Mouse (Mus musculus) thymus, adult 18-20 months (tissue): ENCODE results near the gene Gm37240.

ENCODE experiments used
- DNase-seq, 2 experiments: peaks; one replicate each; pipeline ENCODE4 v3.0.0; 2022; ENCODE audit warnings: mixed read lengths in 2 of 2

Gene Gm37240

GRCm38 (mm10) chr3:85378703-85379395 lies 508.5 kb downstream of the Gm37240 start:
- no peak for DNase-seq

DNA sequence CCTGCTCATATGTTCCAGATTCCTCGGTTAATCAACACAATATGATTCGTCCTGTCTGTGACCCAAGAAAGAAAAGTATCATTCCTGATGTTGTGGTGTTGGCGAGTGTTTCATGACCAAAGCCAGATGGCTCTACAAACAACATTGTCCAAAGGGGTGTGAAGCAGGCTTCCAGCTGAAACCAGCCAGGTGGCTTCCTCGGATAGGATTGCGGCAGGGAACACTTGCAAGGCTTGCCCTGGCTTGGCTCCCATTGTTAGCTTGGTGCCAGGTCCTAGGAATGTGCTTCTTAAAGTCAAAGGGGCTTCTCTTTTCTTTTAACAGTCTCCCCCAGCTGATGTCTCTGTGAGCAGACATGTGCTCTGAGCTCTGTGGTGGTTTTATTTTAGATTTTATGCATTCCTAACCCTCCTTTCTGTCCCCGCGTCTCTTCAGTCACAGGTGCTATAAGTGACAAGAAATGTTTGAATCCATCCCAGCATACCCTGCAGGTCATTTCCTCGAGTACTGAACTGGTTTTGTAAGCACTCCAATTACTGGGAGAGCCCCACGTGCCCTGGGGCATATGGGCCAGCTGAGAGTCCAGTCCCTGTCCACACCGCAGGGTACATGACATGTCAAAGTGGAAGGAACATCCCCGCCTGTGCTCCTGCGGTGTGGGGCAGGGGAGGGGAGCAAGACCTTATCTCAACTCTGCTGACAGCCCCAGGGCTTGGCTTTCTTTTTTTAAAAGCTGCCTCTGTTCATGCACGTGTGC lies 509.2 kb downstream of the Gm37240 start:
- no peak for DNase-seq

- DNase-seq = no peak
These were observed 509.8 kb downstream of the Gm37240 start for GRCm38 (mm10) chr3:85377505-85377904.

GRCm38 (mm10) chr3:85376541-85376940 lies 510.8 kb downstream of the Gm37240 start:
- no peak for DNase-seq

GRCm38 (mm10) chr3:85373039-85373438 lies 514.3 kb downstream of the Gm37240 start:
- DNase-seq = no peak

DNA sequence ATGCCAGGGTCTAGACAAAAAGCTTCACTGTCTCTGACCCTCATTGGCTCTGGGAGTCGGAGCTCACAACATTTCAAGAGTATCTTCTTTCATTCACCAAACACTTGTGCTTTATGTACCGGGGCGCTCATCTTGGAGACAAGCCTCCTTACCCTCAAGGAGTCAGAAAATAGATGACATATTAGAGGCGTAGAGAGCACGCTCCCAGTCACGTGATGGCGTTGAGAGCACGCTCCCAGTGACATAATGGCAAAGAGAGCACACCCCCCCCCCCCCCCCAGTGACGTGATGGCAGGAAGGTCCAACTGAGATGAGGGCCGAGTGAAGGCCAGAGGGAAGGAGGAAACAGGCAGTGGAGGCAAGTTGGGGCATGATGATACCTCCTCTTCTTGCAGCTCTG lies 517.5 kb downstream of the Gm37240 start:
- no peak for DNase-seq

- no peak for DNase-seq
These were observed 518.2 kb downstream of the Gm37240 start for GRCm38 (mm10) chr3:85369157-85369556.

DNA sequence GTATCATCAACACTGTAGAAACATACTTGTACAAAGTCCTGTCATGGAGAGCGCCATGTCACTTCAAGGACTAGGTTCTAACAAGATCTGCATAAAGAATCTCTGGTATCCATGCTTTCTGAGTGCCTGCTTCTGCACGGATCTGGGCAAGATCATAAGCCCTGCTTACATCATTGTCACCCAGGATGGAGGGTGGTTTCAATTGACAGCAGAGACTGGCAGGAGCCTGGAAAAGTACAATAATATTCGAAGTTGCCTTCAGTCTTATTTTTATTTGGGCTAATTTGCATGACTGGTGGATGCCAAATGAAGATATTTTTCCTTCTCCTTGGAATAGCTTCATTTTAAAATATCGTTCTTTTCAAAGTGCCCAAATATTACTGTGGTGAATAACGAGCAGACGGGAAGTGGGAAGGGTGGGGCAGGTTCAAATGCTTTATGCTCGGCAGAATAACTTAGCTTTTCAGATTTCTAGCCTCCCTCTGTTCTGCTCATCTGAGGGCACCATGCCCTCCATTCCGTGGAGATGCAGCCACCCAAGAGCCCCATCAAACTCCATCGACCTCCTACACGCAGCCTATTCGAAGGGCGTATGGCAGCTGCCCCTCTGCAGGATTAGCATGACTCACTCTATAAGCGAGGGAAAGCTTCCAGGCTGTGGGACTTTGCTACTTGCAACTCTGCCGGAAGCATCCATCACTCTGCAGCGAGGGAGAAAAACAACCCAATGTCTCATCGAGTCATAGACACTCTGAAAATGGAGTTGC lies 518.8 kb downstream of the Gm37240 start:
- no peak for DNase-seq

GRCm38 (mm10) chr3:85364591-85365343 lies 522.6 kb downstream of the Gm37240 start:
- DNase-seq = no peak

DNA sequence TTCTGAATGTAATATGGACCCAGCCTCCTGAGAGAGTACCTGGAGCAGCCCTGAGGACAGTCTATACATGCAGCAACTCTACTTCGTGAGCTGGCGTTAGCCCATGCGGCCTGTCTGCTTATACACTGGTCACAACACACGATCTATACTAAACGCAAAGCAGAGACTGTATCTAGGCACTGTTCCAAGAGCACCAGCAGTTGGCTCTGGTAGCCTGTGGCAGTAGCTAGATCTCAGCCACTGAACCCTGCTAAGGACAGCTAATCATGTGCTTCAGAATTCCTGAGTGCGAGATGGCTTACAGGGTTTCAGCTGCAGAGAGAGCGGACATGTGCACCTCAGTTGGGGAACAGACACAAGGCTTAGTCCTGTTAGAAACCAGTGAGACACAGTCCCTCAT lies 524.4 kb downstream of the Gm37240 start:
- DNase-seq = no peak

- DNase-seq = no peak
These were observed 530.9 kb downstream of the Gm37240 start for GRCm38 (mm10) chr3:85356373-85356772.

DNA sequence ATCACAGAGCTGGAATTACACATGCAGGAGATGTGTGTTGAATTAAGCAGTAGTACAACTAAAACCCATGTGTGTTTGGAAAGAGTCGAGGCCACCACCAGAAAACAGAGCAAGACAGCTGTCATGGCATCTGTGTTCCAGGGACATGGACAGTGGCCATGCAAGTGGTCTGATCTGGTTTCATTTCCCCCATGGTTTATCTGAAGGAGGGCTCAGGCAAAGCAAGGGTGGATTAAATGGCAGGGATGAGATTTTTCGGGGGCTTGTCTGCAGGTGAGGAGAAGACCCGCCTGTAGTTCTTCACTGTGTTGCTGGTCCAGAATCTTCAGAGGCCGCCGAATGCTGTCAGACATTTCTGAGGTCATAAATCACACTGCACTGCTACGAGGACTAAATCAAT lies 539.3 kb downstream of the Gm37240 start:
- DNase-seq = no peak

DNA sequence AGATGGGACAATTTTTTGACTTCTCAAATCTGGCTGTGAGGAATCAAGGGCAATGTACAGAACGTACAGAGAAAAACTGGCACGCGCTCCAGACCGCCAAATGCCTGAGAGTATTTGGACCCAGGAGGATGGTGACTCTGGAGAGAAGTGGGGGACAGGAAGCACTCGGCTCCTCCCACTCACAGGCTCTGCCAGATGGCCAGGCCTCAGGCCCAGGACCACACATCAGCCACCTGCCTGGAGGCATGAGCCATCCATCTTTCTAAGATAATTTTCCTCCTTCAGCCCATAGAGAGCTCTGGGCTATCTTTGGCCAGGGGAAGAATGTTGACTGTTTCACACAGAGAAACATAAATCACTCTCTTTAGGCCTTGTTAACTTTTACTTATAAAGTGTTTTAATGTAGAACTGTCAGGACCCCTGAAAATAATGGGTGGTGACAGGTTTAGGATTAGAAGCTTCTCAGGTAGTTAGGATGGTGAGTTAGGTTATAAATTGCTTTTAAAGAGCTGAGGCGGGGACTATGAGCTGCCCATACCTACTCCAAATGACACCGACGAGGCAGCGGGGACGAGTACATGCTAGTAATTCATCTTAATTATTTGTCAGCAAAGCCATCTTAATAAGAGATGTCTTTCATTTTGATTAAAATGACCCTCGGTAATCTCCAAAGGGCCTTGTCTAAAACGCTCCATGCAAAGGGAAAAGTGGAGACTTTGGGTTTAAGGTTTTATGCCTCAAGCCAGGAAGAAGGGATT lies 546.0 kb downstream of the Gm37240 start:
- no peak for DNase-seq

DNA sequence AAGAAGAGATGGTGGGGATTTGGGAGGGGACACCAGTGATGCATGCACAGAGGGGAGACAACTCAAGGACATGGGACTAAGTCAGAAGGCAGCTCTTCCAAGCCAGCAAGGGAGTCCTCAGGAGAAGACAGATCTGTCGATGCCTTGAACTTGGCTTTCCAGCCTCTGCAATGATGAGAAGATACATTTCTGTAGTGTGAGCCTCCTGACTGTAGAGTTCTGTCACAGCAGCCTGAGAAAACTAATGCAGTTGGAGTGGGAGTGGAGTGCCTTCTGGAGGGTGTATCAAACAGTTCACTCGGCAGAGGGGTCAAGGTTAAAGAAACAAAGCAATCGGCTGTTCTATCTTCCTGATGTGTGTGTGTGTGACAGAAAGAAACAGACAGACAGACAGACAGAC lies 546.8 kb downstream of the Gm37240 start:
- no peak for DNase-seq

DNA sequence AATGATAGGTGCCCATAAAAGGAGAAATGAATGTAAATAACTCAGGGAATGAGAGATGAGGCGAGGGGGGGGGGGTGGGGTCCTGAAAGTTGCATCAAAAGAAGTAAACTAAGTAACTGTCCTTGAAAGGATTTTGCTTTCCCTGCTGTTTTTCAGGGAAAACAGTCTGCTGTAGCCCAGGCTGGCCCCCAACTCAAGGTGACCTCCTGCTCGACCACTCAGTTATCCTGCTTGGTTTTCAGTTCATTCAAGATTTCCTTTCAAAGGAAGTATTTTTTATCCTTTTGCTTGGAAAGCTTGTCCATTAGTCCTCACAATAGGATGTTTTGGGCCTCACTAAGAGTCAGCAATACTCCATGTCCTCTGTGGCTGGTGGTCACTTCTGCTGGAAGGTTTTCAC lies 547.4 kb downstream of the Gm37240 start:
- DNase-seq = no peak

GRCm38 (mm10) chr3:85339269-85339820 lies 548.0 kb downstream of the Gm37240 start:
- no peak for DNase-seq

- no peak for DNase-seq
These were observed 548.6 kb downstream of the Gm37240 start for GRCm38 (mm10) chr3:85338755-85339095.

DNA sequence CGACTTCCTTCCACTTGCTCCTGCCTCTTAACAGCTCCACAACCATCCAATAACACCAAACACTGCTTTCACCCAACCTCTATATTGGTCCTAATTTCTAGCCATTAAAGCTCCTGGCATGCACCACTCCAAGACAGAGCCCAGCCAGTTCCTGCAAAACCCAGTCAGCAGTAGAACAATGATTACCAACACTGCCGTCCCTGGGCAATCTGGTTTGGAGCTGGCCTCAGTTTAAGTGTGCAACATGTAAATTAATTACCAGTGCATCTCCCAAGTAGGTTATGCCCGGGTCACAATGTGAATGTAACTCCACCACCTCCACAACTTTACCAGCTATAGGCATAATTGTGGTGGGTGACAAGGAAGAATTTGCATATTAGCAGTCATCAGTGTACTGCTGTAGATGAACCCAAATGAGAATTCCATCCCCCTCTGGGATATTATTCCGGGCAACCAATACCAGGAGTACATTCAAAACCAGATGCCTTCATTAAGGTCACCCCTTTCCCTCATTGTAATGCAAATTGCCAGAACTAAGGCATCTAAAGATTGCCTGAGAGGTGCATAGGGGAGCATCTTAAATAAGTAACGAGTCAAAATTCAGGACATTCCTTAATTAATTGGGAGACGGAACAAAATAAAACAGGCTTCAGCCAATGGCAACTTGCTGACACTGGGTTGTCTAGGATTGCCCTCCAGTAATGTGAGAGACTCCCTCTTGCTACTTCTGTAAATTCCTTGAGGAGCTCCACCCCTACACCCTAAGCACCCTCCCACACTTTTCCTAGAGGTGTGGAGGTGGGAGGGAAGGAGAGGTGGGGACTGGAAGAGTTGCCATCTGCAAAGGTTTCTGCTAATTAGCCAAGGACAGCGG lies 549.2 kb downstream of the Gm37240 start:
- no peak for DNase-seq

- no peak for DNase-seq
These were observed 551.8 kb downstream of the Gm37240 start for GRCm38 (mm10) chr3:85335517-85335916.

- DNase-seq = no peak
These were observed 555.0 kb downstream of the Gm37240 start for GRCm38 (mm10) chr3:85332276-85332675.

GRCm38 (mm10) chr3:85318256-85318655 lies 569.1 kb downstream of the Gm37240 start:
- no peak for DNase-seq
